Mouse (Mus musculus): ENCODE measurements at regions not wholly inside any gene's neighbourhood (a gene's known extent, or its start where the extent isn't known, plus 50 kb on each side); places are given as distances from the start of the nearest gene placed in this dataset.
A peak's percentile ranks its signal among the peaks of the same experiment; 100 is the strongest.
"Not testable (repeated sequence)": the region's sequence is repeated elsewhere in the genome, so short reads cannot be mapped to it uniquely, and the experiment has no call there.

GRCm38 (mm10) chr12:112298521-112298920, 152.5 kb downstream of the Kif26a start:
- DNase-seq (ENCODE audit: extremely low spot score) = no peak

GRCm38 (mm10) chr12:112299089-112299488, 153.1 kb downstream of the Kif26a start:
- no peak for DNase-seq (ENCODE audit: extremely low spot score)

GRCm38 (mm10) chr12:112299603-112300002, 153.6 kb downstream of the Kif26a start:
- DNase-seq (ENCODE audit: extremely low spot score) = no peak

- DNase-seq (ENCODE audit: extremely low spot score) = no peak
Observed at GRCm38 (mm10) chr12:112300125-112300524, 154.1 kb downstream of the Kif26a start.

- DNase-seq (ENCODE audit: extremely low spot score) = peak; percentile 61
Observed at GRCm38 (mm10) chr12:112301411-112301891, 155.4 kb downstream of the Kif26a start.

GRCm38 (mm10) chr12:112301929-112302328, 155.9 kb downstream of the Kif26a start:
- DNase-seq (ENCODE audit: extremely low spot score) = no peak

- no peak for DNase-seq (ENCODE audit: extremely low spot score)
Observed at GRCm38 (mm10) chr12:112306208-112306607, 160.2 kb downstream of the Kif26a start.

GRCm38 (mm10) chr12:112308016-112308415, 162.0 kb downstream of the Kif26a start:
- no peak for DNase-seq (ENCODE audit: extremely low spot score)

- not testable (repeated sequence) for DNase-seq (ENCODE audit: extremely low spot score)
Observed at GRCm38 (mm10) chr12:112309096-112309495, 163.1 kb downstream of the Kif26a start.

GRCm38 (mm10) chr12:112309781-112310180, 163.8 kb downstream of the Kif26a start:
- no peak for DNase-seq (ENCODE audit: extremely low spot score)

GRCm38 (mm10) chr12:112310661-112311060, 164.7 kb downstream of the Kif26a start:
- DNase-seq (ENCODE audit: extremely low spot score) = no peak

GRCm38 (mm10) chr12:112314781-112315180, 168.8 kb downstream of the Kif26a start:
- DNase-seq (ENCODE audit: extremely low spot score) = no peak

- DNase-seq (ENCODE audit: extremely low spot score) = no peak
Observed at GRCm38 (mm10) chr12:112317191-112317590, 171.2 kb downstream of the Kif26a start.

- DNase-seq (ENCODE audit: extremely low spot score) = no peak
Observed at GRCm38 (mm10) chr12:112318461-112318860, 170.8 kb upstream of the A530016L24Rik start.

GRCm38 (mm10) chr12:112322196-112322595, 167.1 kb upstream of the A530016L24Rik start:
- DNase-seq (ENCODE audit: extremely low spot score) = no peak

GRCm38 (mm10) chr12:112327411-112327810, 161.8 kb upstream of the A530016L24Rik start:
- DNase-seq (ENCODE audit: extremely low spot score) = no peak

GRCm38 (mm10) chr12:112328809-112329575, 160.3 kb upstream of the A530016L24Rik start:
- peak; percentile 24 for DNase-seq (ENCODE audit: extremely low spot score)

GRCm38 (mm10) chr12:112329701-112330301, 159.4 kb upstream of the A530016L24Rik start:
- peak; percentile 49 for DNase-seq (ENCODE audit: extremely low spot score)

GRCm38 (mm10) chr12:112330557-112330956, 158.7 kb upstream of the A530016L24Rik start:
- DNase-seq (ENCODE audit: extremely low spot score) = no peak

GRCm38 (mm10) chr12:112331061-112331460, 158.2 kb upstream of the A530016L24Rik start:
- no peak for DNase-seq (ENCODE audit: extremely low spot score)

GRCm38 (mm10) chr12:112333125-112334079, 155.8 kb upstream of the A530016L24Rik start:
- DNase-seq (ENCODE audit: extremely low spot score) = peak; percentile 74
